Mouse (Mus musculus) olfactory bulb, adult 2 months (tissue): ENCODE results near the gene Dad1.

ENCODE experiments used
- CTCF ChIP-seq: fragments of 200-500 bp; IDR thresholded peaks from 2 replicates; pipeline ENCODE4 v1.5.1; 2012; ENCODE audit warnings: low read depth, mild to moderate bottlenecking, low read length, moderate library complexity; ENCODE audit not compliant: insufficient read depth
- POLR2A ChIP-seq: fragments of 200-500 bp; IDR thresholded peaks from 2 replicates; pipeline ENCODE4 v1.6.1; 2012; ENCODE audit warnings: mild to moderate bottlenecking, low read depth, low read length, moderate library complexity; ENCODE audit not compliant: insufficient read depth

DNA sequence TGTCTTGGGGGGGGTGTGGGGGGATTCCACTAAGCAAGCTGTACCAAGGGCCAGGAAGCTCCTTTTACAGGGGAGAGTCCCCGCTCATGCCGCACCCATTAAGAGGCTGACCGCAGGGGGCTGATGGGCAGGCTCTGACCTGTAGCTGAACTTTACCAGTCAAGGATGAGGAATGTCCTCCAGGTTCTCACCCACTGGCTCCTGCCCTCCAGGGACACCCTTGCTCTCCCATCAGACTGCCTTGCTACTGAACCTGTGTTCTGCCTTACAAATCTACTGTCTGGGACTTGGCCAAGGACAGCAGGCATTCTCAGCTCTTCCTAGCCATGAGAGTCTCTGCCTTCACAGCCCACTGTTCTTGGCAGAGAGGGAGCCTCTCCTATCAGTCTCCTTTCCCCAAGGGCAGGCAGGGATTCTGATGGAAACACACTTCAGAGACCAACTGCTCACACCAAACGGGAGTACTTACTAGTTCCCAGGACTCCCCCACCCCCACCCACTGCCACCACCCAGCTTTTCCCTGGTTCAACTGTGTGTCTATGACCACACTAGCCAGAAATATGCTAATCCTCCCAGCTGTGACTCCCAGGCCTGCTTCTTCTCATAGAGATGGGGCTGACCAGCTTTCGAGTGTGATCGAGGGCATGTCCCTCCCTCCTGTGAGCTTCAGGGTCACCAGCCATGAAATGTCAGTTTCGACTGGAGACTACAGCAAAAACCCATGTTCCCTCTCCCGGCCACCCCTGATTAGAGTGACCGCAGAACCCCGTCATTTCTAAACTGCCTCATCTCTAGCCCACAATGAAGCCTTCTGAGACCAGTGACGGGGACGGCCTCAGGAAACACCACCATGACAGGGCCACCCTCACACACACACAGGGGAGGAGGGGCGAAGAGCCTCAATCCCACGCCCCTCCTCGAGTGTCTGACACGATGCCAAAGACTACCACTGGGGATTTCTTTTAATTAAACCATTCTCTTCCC is 29.1 kb downstream of the Dad1 start:
- TF ChIP-seq POLR2A (no peak), CTCF (no peak)
